Mouse (Mus musculus) liver, embryonic 15.5 days (tissue): ENCODE data around the gene Zp3r. TPM values are rescaled to one million over a fixed set of nuclear protein-coding genes. Genes with fewer than 3 reads are reported as not detected.
"Not testable (repeated sequence)": the region's sequence is repeated elsewhere in the genome, so short reads cannot be mapped to it uniquely, and the experiment has no call there.

Source experiments
- ATAC-seq: fragments of 200-750 bp; cut with Nextera tagmentation; 2 replicates; pipeline ENCODE4 v1.8.0; 2017; ENCODE audit warnings: moderate number of reproducible peaks, mild to moderate bottlenecking, moderate library complexity; ENCODE audit not compliant: insufficient read depth
- H3K27ac ChIP-seq: fragments of 300-500 bp; sonication (generic); replicated peaks from 2 replicates; pipeline ENCODE4 v1.5.1; 2015; ENCODE audit warnings: mild to moderate bottlenecking, inconsistent platforms
- H3K27me3 ChIP-seq: fragments of 300-500 bp; sonication (generic); 2 replicates; pipeline ENCODE4 v1.6.1; 2015; ENCODE audit warnings: mild to moderate bottlenecking, inconsistent platforms
- H3K36me3 ChIP-seq: fragments of 300-500 bp; sonication (generic); replicated peaks from 2 replicates; pipeline ENCODE4 v1.6.1; 2015; ENCODE audit warnings: moderate library complexity, mild to moderate bottlenecking, inconsistent platforms
- H3K4me1 ChIP-seq: fragments of 300-500 bp; sonication (generic); replicated peaks from 2 replicates; pipeline ENCODE4 v1.6.1; 2015; ENCODE audit warnings: inconsistent platforms
- H3K4me2 ChIP-seq: fragments of 300-500 bp; sonication (generic); 2 replicates; pipeline ENCODE4 v1.6.1; 2015; ENCODE audit warnings: moderate library complexity, mild to moderate bottlenecking, inconsistent platforms
- H3K4me3 ChIP-seq: fragments of 300-500 bp; sonication (generic); replicated peaks from 2 replicates; pipeline ENCODE4 v1.5.1; 2015; ENCODE audit warnings: mild to moderate bottlenecking, inconsistent platforms
- H3K9ac ChIP-seq: fragments of 300-500 bp; sonication (generic); 2 replicates; pipeline ENCODE4 v1.6.1; 2015; ENCODE audit warnings: moderate library complexity, mild to moderate bottlenecking, inconsistent platforms
- H3K9me3 ChIP-seq: fragments of 300-500 bp; sonication (generic); replicated peaks from 2 replicates; pipeline ENCODE4 v1.6.1; 2016; ENCODE audit warnings: inconsistent platforms
- whole genome bisulfite sequencing: fragments of 180-500 bp; shearing (Covaris S2); methylation state at CpG from one replicate; pipeline ENCODE4 v1.1.7; 2015; ENCODE audit warnings: mixed read lengths; ENCODE audit not compliant: insufficient replicate concordance; 5-methylcytosine and 5-hydroxymethylcytosine counted together
- polyA plus RNA-seq: library from polyadenylated mRNA; unstranded; fragments of >200 nt; fragmentation: Nextera tagmentation; extraction: Ambion mirVana; gene quantifications from 2 replicates; pipeline ENCODE4 v1.2.1, GENCODE M21; 2015

Gene Zp3r
- polyA plus RNA-seq = not detected in 2 replicates

DNA sequence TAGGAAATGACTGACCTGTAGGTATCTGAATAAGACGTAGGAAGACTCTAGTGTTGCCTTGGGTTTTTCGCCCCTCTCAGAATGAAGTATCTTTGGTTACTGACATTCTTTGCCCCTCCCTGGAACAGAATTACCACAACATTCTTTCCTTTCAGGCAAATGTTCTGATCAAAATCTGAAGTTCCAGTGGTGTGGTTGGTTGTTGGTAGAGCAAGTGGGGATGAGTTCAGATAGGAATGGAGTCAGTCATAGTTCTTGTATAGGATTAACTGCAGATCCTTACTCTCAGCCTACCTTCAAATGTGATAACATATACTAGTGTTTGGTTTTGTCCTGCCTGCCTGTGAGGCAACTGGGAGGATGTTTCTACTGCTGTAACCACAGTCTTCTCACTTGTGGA, at the start of gene Zp3r:
Zp3r (minus strand) TSS at position 101 of the 400 bp plus-strand sequence.
- no peak within 1 kb of the TSS for H3K4me2 ChIP-seq
- ATAC-seq = no peak
- H3K36me3 ChIP-seq = no peaks in the 10 kb centered on the region
- H3K27ac ChIP-seq = no peak within 1 kb of the TSS
- no peak within 1 kb of the TSS for H3K9ac ChIP-seq
- no peaks in the 10 kb centered on the region for H3K9me3 ChIP-seq
- no peaks in the 10 kb centered on the region for H3K27me3 ChIP-seq
- WGBS = 61% methylated on average over 2 of the region's 2 CpGs
- H3K4me1 ChIP-seq = no peaks in the 10 kb centered on the region
- no peak within 1 kb of the TSS for H3K4me3 ChIP-seq

- no peak overlapping the region for H3K9ac ChIP-seq
- H3K27ac ChIP-seq = no peak overlapping the region
- H3K4me1 ChIP-seq = no peaks in the 10 kb centered on the region
- ATAC-seq = no peak
- no peaks in the 10 kb centered on the region for H3K36me3 ChIP-seq
- 58% methylated on average over 2 of the region's 2 CpGs for WGBS
- H3K9me3 ChIP-seq = no peaks in the 10 kb centered on the region
- no peak overlapping the region for H3K4me2 ChIP-seq
- H3K27me3 ChIP-seq = no peaks in the 10 kb centered on the region
- no peak overlapping the region for H3K4me3 ChIP-seq
Observed at GRCm38 (mm10) chr1:130678551-130678950, 49.1 kb upstream of the Zp3r start.

DNA sequence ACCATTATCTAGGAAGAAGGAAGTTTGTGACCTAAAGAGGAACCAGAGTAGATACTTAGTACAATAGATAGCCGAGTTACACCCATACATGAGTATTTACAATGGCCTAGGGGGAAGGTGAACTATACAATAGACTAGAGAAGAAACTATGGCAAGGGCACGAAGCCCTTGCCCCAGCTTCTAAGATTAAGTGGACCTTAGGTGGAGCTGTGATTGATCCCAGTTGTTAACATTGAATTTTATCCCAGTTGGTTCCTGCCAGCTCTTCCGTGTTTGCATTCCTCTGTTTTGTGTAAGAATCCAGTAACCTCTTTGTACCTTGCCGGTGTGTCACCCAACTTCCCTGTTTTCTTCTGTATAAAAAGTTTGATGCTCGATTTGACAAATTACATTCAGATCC, 34.2 kb upstream of the Zp3r start:
- 65% methylated on average over 5 of the region's 5 CpGs for WGBS
- H3K27ac ChIP-seq, ATAC-seq: not testable (repeated sequence)

GRCm38 (mm10) chr1:130661454-130661853, 32.0 kb upstream of the Zp3r start, which contains the start of gene C4bp:
Gene C4bp, minus strand, starts transcription at chr1:130661632.
- WGBS = 71% methylated on average over 3 of the region's 3 CpGs
- Histone ChIP-seq H3K36me3 (no peaks in the 10 kb centered on the region), H3K4me3 (no peak within 1 kb of the TSS), H3K9ac (no peak within 1 kb of the TSS), H3K4me2 (no peak within 1 kb of the TSS), H3K27ac (no peak within 1 kb of the TSS), H3K4me1 (no peaks in the 10 kb centered on the region), H3K27me3 (no peaks in the 10 kb centered on the region), H3K9me3 (no peaks in the 10 kb centered on the region)
- peak; percentile 44; the same call in 1 of the 2 replicates for ATAC-seq

More for the DNA sequence above, 34.2 kb upstream of the Zp3r start:
- H3K4me2 ChIP-seq, H3K36me3 ChIP-seq, H3K4me3 ChIP-seq, H3K27me3 ChIP-seq, H3K9ac ChIP-seq, H3K4me1 ChIP-seq, H3K9me3 ChIP-seq: not testable (repeated sequence)

DNA sequence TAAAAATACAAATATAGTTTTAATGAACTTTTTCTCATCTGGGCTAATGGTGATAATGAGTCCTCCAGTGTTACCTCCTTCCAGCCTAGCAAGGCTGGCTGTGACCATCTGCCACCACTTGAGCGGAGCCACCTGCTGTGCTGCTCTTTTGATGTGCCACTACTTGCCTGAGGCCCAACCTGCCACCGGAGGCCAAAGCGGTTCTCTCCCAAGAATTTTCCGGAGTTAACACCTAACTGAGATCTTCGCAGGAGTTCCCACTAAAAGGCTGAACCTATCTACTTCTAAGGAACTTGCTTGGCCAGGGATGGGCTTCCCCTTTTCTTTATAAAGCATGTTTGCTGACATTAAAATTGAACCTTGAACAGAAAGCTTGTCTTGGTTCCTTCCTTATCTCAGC, 30.2 kb upstream of the Zp3r start:
- not testable (repeated sequence) for H3K4me3 ChIP-seq, H3K9me3 ChIP-seq, H3K4me2 ChIP-seq, ATAC-seq, H3K9ac ChIP-seq, H3K4me1 ChIP-seq, H3K27me3 ChIP-seq, H3K27ac ChIP-seq, H3K36me3 ChIP-seq
- WGBS = 36% methylated on average over 5 of the region's 5 CpGs

GRCm38 (mm10) chr1:130644103-130644502, 14.7 kb upstream of the Zp3r start:
- H3K4me3 ChIP-seq = no peak overlapping the region
- no peak overlapping the region for H3K9ac ChIP-seq
- no peak overlapping the region for H3K27ac ChIP-seq
- H3K9me3 ChIP-seq = no peaks in the 10 kb centered on the region
- H3K4me2 ChIP-seq = no peak overlapping the region
- ATAC-seq = no peak
- H3K4me1 ChIP-seq = no peaks in the 10 kb centered on the region
- 53% methylated on average over 4 of the region's 4 CpGs for WGBS
- no peaks in the 10 kb centered on the region for H3K27me3 ChIP-seq
- H3K36me3 ChIP-seq = no peaks in the 10 kb centered on the region

GRCm38 (mm10) chr1:130640967-130641366, 11.5 kb upstream of the Zp3r start:
- no peaks in the 10 kb centered on the region for H3K27me3 ChIP-seq
- H3K4me2 ChIP-seq = no peak overlapping the region
- H3K9ac ChIP-seq = no peak overlapping the region
- H3K4me1 ChIP-seq = no peaks in the 10 kb centered on the region
- ATAC-seq = no peak
- H3K4me3 ChIP-seq = no peak overlapping the region
- H3K27ac ChIP-seq = no peak overlapping the region
- H3K9me3 ChIP-seq = no peaks in the 10 kb centered on the region
- no peaks in the 10 kb centered on the region for H3K36me3 ChIP-seq

DNA sequence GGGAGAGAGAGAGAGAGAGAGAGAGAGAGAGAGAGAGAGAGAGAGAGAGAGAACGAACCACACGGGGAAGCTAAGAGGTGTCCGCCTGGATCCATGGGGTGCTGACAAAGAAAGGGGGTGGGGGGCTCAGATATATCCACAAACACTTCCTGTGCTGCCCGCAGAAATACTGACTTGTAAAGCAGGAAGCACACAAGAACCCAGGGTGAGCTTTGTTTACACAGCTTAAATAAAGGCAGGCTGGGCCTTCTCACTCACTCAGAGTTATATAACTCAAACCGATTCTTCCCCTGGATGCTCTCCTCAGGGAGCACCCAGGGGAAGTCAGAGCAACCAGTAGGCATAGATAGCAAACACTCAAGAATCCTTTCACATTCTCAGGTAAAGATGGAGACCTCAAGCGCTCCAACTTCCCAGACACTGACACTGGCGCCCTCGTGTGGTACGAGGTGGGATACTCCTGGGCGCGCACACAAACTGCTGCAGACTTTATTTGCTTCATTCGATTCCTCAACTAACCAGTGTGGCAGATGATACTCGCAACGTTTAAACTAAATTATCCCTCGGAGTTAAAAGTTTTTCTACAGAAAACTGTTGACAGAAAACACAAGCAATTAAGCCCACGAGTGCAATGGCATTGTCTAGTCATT, 4.5 kb upstream of the Zp3r start:
- H3K27me3 ChIP-seq = no peaks in the 10 kb centered on the region
- H3K9ac ChIP-seq = no peak overlapping the region
- ATAC-seq = no peak
- H3K4me3 ChIP-seq = no peak overlapping the region
- H3K36me3 ChIP-seq = no peaks in the 10 kb centered on the region
- H3K4me2 ChIP-seq = no peak overlapping the region
- no peaks in the 10 kb centered on the region for H3K9me3 ChIP-seq
- no peak overlapping the region for H3K27ac ChIP-seq
- 11% methylated on average over 16 of the region's 16 CpGs for WGBS
- no peaks in the 10 kb centered on the region for H3K4me1 ChIP-seq

- no peak overlapping the region for H3K4me3 ChIP-seq
- no peak overlapping the region for H3K4me2 ChIP-seq
- no peak overlapping the region for H3K27ac ChIP-seq
- no peaks in the 10 kb centered on the region for H3K9me3 ChIP-seq
- H3K36me3 ChIP-seq = no peaks in the 10 kb centered on the region
- no peaks in the 10 kb centered on the region for H3K27me3 ChIP-seq
- H3K4me1 ChIP-seq = no peaks in the 10 kb centered on the region
- no peak for ATAC-seq
- WGBS = 60% methylated on average over 8 of the region's 8 CpGs
- no peak overlapping the region for H3K9ac ChIP-seq
Observed at GRCm38 (mm10) chr1:130633316-130633715, 3.9 kb upstream of the Zp3r start.

DNA sequence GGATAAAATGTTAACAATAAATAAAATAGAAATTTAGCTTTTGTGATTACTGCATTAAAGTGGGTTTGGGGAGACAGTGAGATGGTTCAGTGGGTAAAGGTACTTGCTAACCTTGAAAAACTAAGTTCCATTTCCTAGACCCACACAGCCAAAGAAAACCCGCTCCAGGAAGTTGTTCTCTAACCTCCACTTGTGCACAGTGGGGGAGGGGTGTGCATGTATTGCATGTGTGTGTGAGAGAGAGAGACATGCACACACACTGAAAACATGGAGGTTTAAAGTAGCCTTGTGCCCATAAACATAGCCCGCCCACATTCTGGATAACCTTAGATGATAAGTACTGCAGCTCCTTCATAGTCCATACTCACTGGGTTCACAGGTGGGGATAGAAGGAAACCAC, 33.1 kb downstream of the Zp3r start:
- ATAC-seq = no peak

DNA sequence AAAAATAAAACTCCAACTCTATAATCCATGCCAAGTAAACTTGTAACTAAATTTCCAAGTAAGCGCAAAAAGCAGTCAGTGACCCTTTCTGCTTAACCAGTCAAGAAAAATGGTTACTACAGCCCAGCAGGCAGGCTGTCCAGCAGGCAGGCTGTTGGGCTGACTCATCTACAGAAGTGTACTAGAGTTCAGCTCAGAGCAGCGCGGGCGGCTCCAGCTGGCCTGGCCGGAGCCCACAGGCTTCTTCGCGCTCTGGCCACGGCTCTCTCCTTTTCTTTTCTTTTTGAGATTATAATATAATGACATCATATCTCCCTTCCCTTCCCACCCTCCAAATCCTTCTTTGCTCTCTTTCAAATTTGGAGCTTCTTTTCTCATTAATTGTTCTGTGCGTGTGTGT, 40.8 kb downstream of the Zp3r start:
- Histone ChIP-seq H3K9me3 (no peaks in the 10 kb centered on the region), H3K27me3 (no peaks in the 10 kb centered on the region), H3K4me1 (no peaks in the 10 kb centered on the region), H3K9ac (no peak overlapping the region), H3K27ac (no peak overlapping the region), H3K4me2 (no peak overlapping the region), H3K36me3 (no peaks in the 10 kb centered on the region), H3K4me3 (no peak overlapping the region)
- 89% methylated on average over 9 of the region's 9 CpGs for WGBS
- no peak for ATAC-seq

More for the DNA sequence above, 33.1 kb downstream of the Zp3r start:
- WGBS = 61% methylated on average over 2 of the region's 2 CpGs
- H3K27me3 ChIP-seq = no peaks in the 10 kb centered on the region
- no peak overlapping the region for H3K9ac ChIP-seq
- H3K4me2 ChIP-seq = no peak overlapping the region
- no peaks in the 10 kb centered on the region for H3K4me1 ChIP-seq
- H3K9me3 ChIP-seq = no peaks in the 10 kb centered on the region
- no peaks in the 10 kb centered on the region for H3K36me3 ChIP-seq
- no peak overlapping the region for H3K4me3 ChIP-seq
- no peak overlapping the region for H3K27ac ChIP-seq

DNA sequence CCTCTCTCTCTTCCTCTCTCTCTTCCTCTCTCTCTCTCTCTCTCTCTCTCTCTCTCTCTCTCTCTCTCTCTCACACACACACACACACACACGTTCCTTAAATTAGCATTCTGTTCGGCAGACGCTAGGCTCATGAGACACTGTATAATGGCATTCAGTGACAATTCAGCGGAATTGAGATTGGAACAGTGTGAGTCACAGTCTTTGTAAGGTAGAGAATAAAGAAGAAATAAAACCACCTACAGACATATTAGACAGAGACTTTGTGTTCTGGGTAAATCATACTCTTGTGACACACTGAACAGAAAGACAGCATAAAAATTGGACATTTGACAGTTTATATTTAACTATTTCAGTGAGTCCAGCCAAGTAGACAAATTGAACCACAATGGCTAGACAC, 53.0 kb downstream of the Zp3r start:
- no peak overlapping the region for H3K27ac ChIP-seq
- H3K4me2 ChIP-seq = no peak overlapping the region
- 64% methylated on average over 4 of the region's 4 CpGs for WGBS
- H3K27me3 ChIP-seq = no peaks in the 10 kb centered on the region
- no peaks in the 10 kb centered on the region for H3K4me1 ChIP-seq
- H3K9ac ChIP-seq = no peak overlapping the region
- H3K9me3 ChIP-seq = no peaks in the 10 kb centered on the region
- ATAC-seq = no peak
- no peak overlapping the region for H3K4me3 ChIP-seq
- H3K36me3 ChIP-seq = no peaks in the 10 kb centered on the region
